In genomic region chr7:34747661-34748060, GRCm38 (mm10) we compare ENCODE assay signal across 27 mouse cellular contexts.
DNase-seq lines count a peak whose midpoint lies in the region; ATAC-seq lines count a peak whose summit lies in the region.
"Had no signal": no experiment of that assay in that cellular context is flagged by ENCODE, and none has a peak within 500 bp of the region (broad histone marks: within the 10 kb centered on the region; RNA-seq: fewer than 3 reads in every experiment).

No protein-coding gene starts in this region.

- H3K9ac ChIP-seq in lung, embryonic 15.5 days: no peak overlapping the region
- H3K9ac ChIP-seq: embryonic facial prominence, embryonic 12.5 days; embryonic facial prominence, embryonic 15.5 days; forebrain, embryonic 12.5 days; heart, embryonic 13.5 days; hindbrain, embryonic 14.5 days had no signal

- H3K4me3 ChIP-seq in lung, embryonic 15.5 days: no peak overlapping the region
- H3K4me3 ChIP-seq: embryonic facial prominence, embryonic 12.5 days; embryonic facial prominence, embryonic 15.5 days; forebrain, embryonic 12.5 days; heart, adult 2 months; heart, embryonic 10.5 days; heart, embryonic 13.5 days had no signal

- ATAC-seq in lung, embryonic 15.5 days (ENCODE audit: borderline replicate concordance, extremely low read depth, low FRiP score, low TSS enrichment): no peak
- ATAC-seq: activated CD4-positive, CD25-positive, alpha-beta regulatory T cell, adult 4 months; CD4-positive, CD25-positive, alpha-beta regulatory T cell, adult 4 months; forebrain, embryonic 16.5 days; hindbrain, postnatal 0 days had no signal

- H3K36me3 ChIP-seq in lung, embryonic 15.5 days: no peaks in the 10 kb centered on the region
- H3K36me3 ChIP-seq: embryonic facial prominence, embryonic 12.5 days; embryonic facial prominence, embryonic 15.5 days; forebrain, embryonic 12.5 days; heart, embryonic 10.5 days; heart, embryonic 13.5 days had no signal

- H3K4me1 ChIP-seq in lung, embryonic 15.5 days: peaks cover 33% of the 10 kb centered on the region
- H3K4me1 ChIP-seq: embryonic facial prominence, embryonic 15.5 days had no signal

- WGBS in lung, embryonic 15.5 days: 34% methylated on average over 12 of the region's 12 CpGs

- peak overlapping the region; percentile 84 for H3K27ac ChIP-seq in lung, embryonic 15.5 days
- H3K27ac ChIP-seq: embryonic facial prominence, embryonic 12.5 days; embryonic facial prominence, embryonic 15.5 days; forebrain, embryonic 12.5 days; heart, adult 2 months; heart, embryonic 10.5 days; heart, embryonic 13.5 days; hindbrain, embryonic 14.5 days; hindbrain, postnatal 0 days had no signal

- H3K4me2 ChIP-seq in lung, embryonic 15.5 days: no peak overlapping the region
- H3K4me2 ChIP-seq: embryonic facial prominence, embryonic 12.5 days; embryonic facial prominence, embryonic 15.5 days; forebrain, embryonic 12.5 days; heart, embryonic 13.5 days; hindbrain, embryonic 14.5 days had no signal

- no peaks in the 10 kb centered on the region for H3K27me3 ChIP-seq in lung, embryonic 15.5 days
- H3K27me3 ChIP-seq: embryonic facial prominence, embryonic 12.5 days; forebrain, embryonic 12.5 days had no signal

- H3K9me3 ChIP-seq in lung, embryonic 15.5 days: no peaks in the 10 kb centered on the region
- H3K9me3 ChIP-seq: embryonic facial prominence, embryonic 12.5 days; embryonic facial prominence, embryonic 15.5 days; forebrain, embryonic 12.5 days; heart, embryonic 10.5 days; heart, embryonic 13.5 days had no signal

- no peak for DNase-seq in lung, adult 18-20 months
- DNase-seq in ovary, postnatal 36 days (ENCODE audit: low spot score): peak; percentile 23
- DNase-seq in ovary, postnatal 14 days (ENCODE audit: low spot score): no peak
- DNase-seq in brain, adult 2 months (ENCODE audit: low read depth, low spot score): peak; percentile 24
- DNase-seq in adrenal gland, postnatal 14 days: no peak
- DNase-seq: adrenal gland, adult 8-10 months; adrenal gland, postnatal 36 days; cerebellum, adult 11 months; cerebellum, adult 2 months; cerebellum, adult 9-11 months; cerebellum, postnatal 25 days; gastrocnemius, postnatal 10 days; gastrocnemius, postnatal 36 days; heart, adult 2 months; heart, postnatal 14 days; heart, postnatal 4 days had no signal

Comparison
In these comparisons a context has a peak if more than half of its experiments do, and no peak if none do; other contexts are left out.
1. DNase-seq: peak in ovary, postnatal 36 days (single experiment) and brain, adult 2 months (single experiment); none in lung, adult 18-20 months (0 of 2), ovary, postnatal 14 days (single experiment) and adrenal gland, postnatal 14 days (single experiment).